Mouse (Mus musculus): ENCODE data around the gene Acot4.

GRCm38 (mm10) chr12:84063833-84064232, 25.7 kb downstream of the Acot4 start:
- TF ChIP-seq EP300 (IDR thresholded peaks at IDR 0.05; ENCODE audit: insufficient read depth, low read depth, low read length), result no peak
- no peak for TF ChIP-seq CTCF (IDR thresholded peaks at IDR 0.05; ENCODE audit: low read depth, low read length)

Measured in ES-Bruce4 (cell line).